Mouse (Mus musculus) layer of hippocampus, postnatal 36 days (tissue): ENCODE data around the gene Chd4. TPM values are rescaled to one million over a fixed set of nuclear protein-coding genes. Genes with fewer than 3 reads are reported as not detected.

Experiments used
- DNase-seq, 2 experiments: peaks; one replicate each; pipeline ENCODE4 v3.0.0; 2022
- total RNA-seq, 2 experiments: library from RNA; stranded (reverse); gene quantifications; 2 replicates each; pipeline ENCODE4 v1.2.3; 2021

Chd4 gene
- total RNA-seq, 2 experiments from 2014 or later, result 172 to 173 TPM

- DNase-seq, result no peak
These were observed 3.4 kb upstream of the Chd4 start for GRCm38 (mm10) chr6:125092372-125092771.

- DNase-seq, result no peak
These were observed 938 bp upstream of the Chd4 start for GRCm38 (mm10) chr6:125094843-125095242.

- peak in 1 of 2 experiments; percentile 37 for DNase-seq
These were observed 457 bp downstream of the Chd4 start for GRCm38 (mm10) chr6:125096279-125096596.

GRCm38 (mm10) chr6:125096597-125097345 lies 990 bp downstream of the Chd4 start:
- peak; percentile 40 to 58 for DNase-seq

- peak; percentile 34 to 48 for DNase-seq
These were observed 1.5 kb downstream of the Chd4 start for GRCm38 (mm10) chr6:125097346-125097689.

- no peak for DNase-seq
These were observed 2.2 kb downstream of the Chd4 start for GRCm38 (mm10) chr6:125097951-125098350.

- DNase-seq, result no peak
These were observed 2.7 kb downstream of the Chd4 start for GRCm38 (mm10) chr6:125098513-125098912.

GRCm38 (mm10) chr6:125099421-125099971 lies 3.7 kb downstream of the Chd4 start:
- peak in 1 of 2 experiments; percentile 21 for DNase-seq

- no peak for DNase-seq
These were observed 5.7 kb downstream of the Chd4 start for GRCm38 (mm10) chr6:125101444-125101843.

- DNase-seq, result no peak
These were observed 8.4 kb downstream of the Chd4 start for GRCm38 (mm10) chr6:125104223-125104622.

GRCm38 (mm10) chr6:125107705-125108104 lies 11.9 kb downstream of the Chd4 start:
- DNase-seq, result no peak

- DNase-seq, result no peak
These were observed 13.6 kb downstream of the Chd4 start for GRCm38 (mm10) chr6:125109371-125109770.

- DNase-seq, result no peak
These were observed 15.1 kb downstream of the Chd4 start for GRCm38 (mm10) chr6:125110927-125111326.

GRCm38 (mm10) chr6:125112553-125112952 lies 16.8 kb downstream of the Chd4 start:
- DNase-seq, result no peak

GRCm38 (mm10) chr6:125119387-125119786 lies 23.6 kb downstream of the Chd4 start:
- no peak for DNase-seq

GRCm38 (mm10) chr6:125128724-125129123 lies 32.9 kb downstream of the Chd4 start:
- DNase-seq, result no peak

- DNase-seq, result no peak
These were observed 34.1 kb downstream of the Chd4 start for GRCm38 (mm10) chr6:125129710-125130402.

- peak; percentile 81 for DNase-seq
These were observed 35.7 kb downstream of the Chd4 start, which contains the start of gene Nop2 for GRCm38 (mm10) chr6:125131302-125132156. Gene Nop2 (plus strand): TSS chr6:125131909.

- no peak for DNase-seq
These were observed 36.7 kb downstream of the Chd4 start for GRCm38 (mm10) chr6:125132470-125132869.

- peak; percentile 46 to 54 for DNase-seq
These were observed 41.4 kb downstream of the Chd4 start for GRCm38 (mm10) chr6:125137002-125137671.

GRCm38 (mm10) chr6:125139747-125140146 lies 44.0 kb downstream of the Chd4 start:
- no peak for DNase-seq

- DNase-seq, result no peak
These were observed 46.7 kb downstream of the Chd4 start for GRCm38 (mm10) chr6:125142436-125142835.
